Mouse (Mus musculus) ovary, postnatal 36 days (tissue): ENCODE measurements around the gene Asic1.
A peak's percentile ranks its signal among the peaks of the same experiment; 100 is the strongest.
"Not testable (repeated sequence)": the region's sequence is repeated elsewhere in the genome, so short reads cannot be mapped to it uniquely, and the experiment has no call there.

Source experiments
- DNase-seq: peaks from one replicate; pipeline ENCODE4 v3.0.0; 2022; ENCODE audit warnings: low spot score, mixed read lengths

Gene Asic1

GRCm38 (mm10) chr15:99719865-99720264 lies 49.7 kb downstream of the Asic1 start:
- no peak for DNase-seq

- DNase-seq: no peak
These were observed 52.0 kb downstream of the Asic1 start for GRCm38 (mm10) chr15:99721921-99722743.

- no peak for DNase-seq
These were observed 52.9 kb downstream of the Asic1 start for GRCm38 (mm10) chr15:99723120-99723514.

- peak; percentile 67 for DNase-seq
These were observed 53.5 kb downstream of the Asic1 start for GRCm38 (mm10) chr15:99723515-99724291.

GRCm38 (mm10) chr15:99724292-99725021 lies 54.3 kb downstream of the Asic1 start:
- DNase-seq: peak; percentile 61

- peak; percentile 91 for DNase-seq
These were observed 55.4 kb downstream of the Asic1 start, which contains the start of gene Cox14 for GRCm38 (mm10) chr15:99725341-99726155. TSS of gene Cox14 (plus strand) at chr15:99725618.

GRCm38 (mm10) chr15:99726549-99726948 lies 56.4 kb downstream of the Asic1 start:
- no peak for DNase-seq

GRCm38 (mm10) chr15:99727039-99727438 lies 56.9 kb downstream of the Asic1 start:
- not testable (repeated sequence) for DNase-seq

GRCm38 (mm10) chr15:99727525-99727924 lies 57.4 kb downstream of the Asic1 start:
- DNase-seq: no peak

GRCm38 (mm10) chr15:99728211-99728610 lies 58.0 kb downstream of the Asic1 start:
- DNase-seq: no peak

GRCm38 (mm10) chr15:99729056-99729783 lies 59.1 kb downstream of the Asic1 start:
- no peak for DNase-seq

- DNase-seq: no peak
These were observed 61.0 kb downstream of the Asic1 start for GRCm38 (mm10) chr15:99731167-99731566.

GRCm38 (mm10) chr15:99731678-99732077 lies 61.5 kb downstream of the Asic1 start:
- no peak for DNase-seq

GRCm38 (mm10) chr15:99733186-99733585 lies 63.0 kb downstream of the Asic1 start:
- no peak for DNase-seq

- DNase-seq: peak; percentile 100
These were observed 65.5 kb downstream of the Asic1 start for GRCm38 (mm10) chr15:99735631-99736030.

GRCm38 (mm10) chr15:99736675-99737074 lies 66.5 kb downstream of the Asic1 start:
- DNase-seq: no peak

- no peak for DNase-seq
These were observed 70.1 kb downstream of the Asic1 start for GRCm38 (mm10) chr15:99740229-99740628.
